Mouse (Mus musculus) thymus, postnatal 10 days (tissue): ENCODE results near the gene Tbl1x.

Source experiments
- DNase-seq, 2 experiments: peaks; one replicate each; pipeline ENCODE4 v3.0.0; 2021; ENCODE audit warnings: low spot score in 2 of 2

The Tbl1x gene

DNA sequence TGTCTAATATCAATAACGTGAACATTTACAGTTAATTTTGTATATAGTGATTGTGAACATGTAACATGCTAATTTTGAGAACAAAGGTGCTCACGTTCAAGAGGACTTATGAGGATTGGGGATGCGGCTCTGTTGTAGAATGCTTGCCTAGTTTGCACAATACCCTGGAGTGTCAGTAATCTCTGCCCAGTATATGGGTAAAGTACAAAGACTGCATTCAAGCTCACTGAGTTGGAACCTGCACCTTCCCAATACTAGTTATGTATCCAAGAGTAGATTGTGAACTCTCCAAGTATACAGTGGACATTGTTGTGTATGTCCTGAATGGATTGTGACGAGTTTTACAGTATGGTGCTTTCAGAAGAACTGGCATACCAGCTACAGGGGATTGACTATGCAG is 33.7 kb downstream of the Tbl1x start:
- DNase-seq = no peak

DNA sequence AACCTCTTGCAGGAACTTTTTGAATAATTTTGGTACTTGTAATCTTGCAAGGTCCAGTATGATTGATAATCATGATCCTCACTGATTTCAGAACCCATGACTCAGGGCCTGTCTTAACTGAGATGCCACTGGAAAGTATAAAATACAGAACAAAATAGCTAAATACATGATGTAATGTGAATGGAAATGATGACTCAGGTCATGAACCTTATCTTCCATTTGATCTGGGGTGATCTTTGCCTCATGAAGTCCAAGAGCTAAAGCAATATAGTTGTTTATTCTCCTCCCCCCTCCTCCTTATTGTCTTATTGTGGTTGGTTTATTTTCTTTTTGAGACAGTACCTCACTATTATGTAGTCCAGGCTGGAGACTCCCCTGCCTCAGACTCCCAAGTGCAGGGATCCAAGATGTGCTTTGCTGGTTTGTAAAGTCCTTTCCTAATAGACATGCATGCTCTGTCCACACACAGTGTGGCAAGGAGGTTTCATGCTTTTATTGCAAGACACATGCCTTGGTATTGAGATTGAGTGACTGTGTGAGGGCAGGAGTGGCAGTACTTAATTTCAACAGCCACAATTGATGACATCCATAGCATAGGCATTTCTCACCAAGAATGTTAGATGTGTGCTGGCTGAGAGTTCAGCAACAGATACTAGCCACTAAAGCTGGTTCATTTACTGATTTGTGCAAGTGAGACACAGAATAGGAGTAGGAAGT is 34.7 kb downstream of the Tbl1x start:
- no peak for DNase-seq

DNA sequence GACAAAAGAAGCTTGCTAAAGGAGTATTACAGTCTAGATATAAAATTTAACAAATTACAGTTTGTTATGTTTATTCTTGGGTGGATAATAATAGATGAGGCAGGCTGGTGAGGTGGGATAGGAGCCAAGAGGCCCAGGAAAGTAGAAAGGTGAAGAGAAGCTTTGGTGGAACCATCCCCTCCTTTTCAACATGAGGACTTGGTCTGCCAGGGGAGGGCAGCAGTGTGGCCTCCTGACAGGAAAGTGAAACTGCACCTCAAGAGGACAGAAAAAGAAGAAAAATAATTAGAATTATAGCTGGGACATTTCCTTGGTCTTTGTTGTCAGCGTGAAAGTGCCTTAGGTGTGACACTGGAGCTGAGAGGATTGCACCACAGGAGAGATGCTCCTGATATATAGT is 35.6 kb downstream of the Tbl1x start:
- no peak for DNase-seq

DNA sequence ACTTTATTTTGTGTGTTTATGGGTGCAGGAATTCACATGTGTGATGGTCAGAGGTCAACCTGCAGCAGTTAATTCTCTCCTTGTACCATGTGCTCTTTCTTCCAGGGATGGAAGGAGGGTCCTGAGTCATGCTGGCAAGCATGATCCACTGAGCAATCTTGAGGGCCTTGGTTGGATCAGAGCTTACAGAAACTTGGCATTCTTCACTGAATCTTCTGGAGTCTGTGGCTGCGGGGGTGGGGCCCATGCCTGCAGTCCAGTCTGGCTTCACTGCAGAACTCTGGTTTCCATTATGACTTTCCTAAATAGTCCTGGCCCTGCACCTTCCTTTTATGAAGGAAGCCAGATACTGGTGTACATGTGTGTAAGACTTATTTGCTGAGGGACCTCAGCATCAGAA is 38.1 kb downstream of the Tbl1x start:
- DNase-seq = no peak

DNA sequence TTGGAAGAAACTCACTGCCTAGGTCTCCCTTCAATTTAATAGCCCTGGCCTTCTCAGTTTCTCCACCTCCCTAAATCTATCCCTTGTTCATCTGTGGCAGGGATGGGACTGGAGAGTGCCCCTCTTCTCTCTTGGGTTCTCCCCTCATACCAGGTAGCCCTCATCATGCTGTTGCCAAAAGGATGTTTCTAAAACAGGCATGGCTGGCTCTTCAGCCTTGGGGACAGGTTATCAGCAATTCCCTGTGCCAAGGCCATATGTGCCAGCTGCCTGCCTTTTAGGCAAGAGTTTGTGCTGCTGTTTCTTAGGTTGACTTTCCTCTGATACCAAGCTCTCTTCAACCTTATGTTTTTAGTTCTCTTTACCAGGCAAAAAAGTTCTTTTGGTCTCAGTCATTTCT is 39.6 kb downstream of the Tbl1x start:
- DNase-seq = no peak

DNA sequence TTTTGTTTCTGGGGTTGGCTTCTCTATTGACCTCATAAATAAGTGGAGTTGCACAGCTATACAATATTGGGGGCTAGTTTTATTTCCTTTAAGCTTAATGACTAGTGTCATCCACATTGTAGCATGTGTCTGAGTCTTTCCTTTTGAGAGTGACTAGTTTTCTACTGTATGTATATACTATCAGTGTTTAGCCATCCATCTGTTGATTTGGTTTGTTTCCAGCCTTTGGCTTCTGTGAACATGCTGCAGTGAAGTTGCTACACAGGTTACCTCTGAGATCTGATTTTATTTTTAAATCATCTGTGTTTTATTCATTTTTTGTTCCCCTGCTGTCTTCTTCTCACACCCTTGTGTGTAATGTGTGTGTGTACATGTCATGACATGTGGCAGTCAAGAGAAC is 40.5 kb downstream of the Tbl1x start:
- DNase-seq = no peak

DNA sequence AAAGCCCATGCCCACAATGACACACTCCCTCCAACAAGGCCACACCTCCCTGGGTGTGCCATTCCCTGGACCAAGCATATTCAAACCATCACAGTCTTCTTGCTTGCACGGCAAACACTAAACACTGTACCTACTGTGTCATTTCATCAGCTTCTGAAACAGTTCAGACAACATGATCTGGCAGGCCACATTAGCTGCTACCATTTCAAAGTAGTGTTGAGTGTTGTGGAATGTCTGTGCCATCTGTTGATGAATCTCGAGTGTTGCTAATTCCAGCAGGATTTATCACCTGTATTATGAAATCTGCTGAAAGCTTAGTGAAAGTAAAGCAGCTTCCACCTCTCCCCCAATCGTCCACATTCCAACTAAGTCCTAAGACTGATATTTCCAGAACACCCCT is 41.3 kb downstream of the Tbl1x start:
- DNase-seq = no peak

DNA sequence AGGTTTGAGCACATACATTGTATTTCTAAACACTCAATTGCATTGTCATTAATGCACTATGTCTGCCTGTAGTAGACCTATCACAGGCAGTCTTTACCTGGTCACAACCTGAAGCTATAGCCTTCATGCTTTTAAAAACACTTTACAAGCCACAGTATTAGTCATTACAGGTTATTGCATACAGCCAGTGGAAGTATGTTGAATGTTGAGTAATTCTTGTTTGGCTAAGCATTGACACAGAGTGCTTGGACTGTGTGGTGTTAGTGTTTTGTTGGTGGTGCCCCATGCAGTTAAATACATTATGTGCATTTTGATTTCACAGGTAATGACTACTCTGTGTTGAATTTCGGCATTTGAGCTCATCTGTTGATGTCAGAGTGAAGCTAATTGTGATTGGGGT is 45.2 kb downstream of the Tbl1x start:
- DNase-seq = no peak

DNA sequence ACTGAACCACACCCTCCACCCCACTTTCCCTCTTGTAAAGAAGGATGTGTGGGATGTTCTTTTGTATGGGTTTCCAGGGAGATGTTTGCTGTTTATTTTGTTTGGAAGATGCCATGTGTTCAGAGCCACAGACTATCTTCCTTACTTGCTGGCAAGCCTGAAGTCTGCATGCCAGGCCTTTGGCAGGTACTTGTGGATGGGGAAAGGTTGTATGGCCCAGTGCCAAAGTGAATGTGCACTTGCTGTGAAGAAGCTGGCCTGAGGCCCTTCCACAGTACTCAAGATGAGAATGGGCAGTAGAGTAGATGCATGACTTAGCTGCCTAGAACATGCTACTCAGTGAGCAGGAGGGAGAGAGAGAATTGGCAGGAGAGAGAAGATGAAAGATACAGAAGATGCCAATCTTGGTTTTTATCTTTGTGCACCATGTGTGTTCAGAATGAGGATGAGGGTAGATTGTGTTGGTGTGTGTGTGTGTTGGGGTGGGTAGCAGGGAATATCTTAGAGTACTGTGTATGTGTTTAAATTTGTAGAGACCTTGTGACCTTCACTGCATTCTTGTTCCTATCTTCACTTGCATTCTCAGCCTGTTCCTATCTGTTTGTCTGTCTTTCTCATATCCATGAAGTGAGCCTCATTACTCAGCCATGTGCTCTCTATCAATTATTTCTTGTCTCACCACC is 48.5 kb downstream of the Tbl1x start:
- DNase-seq = no peak

DNA sequence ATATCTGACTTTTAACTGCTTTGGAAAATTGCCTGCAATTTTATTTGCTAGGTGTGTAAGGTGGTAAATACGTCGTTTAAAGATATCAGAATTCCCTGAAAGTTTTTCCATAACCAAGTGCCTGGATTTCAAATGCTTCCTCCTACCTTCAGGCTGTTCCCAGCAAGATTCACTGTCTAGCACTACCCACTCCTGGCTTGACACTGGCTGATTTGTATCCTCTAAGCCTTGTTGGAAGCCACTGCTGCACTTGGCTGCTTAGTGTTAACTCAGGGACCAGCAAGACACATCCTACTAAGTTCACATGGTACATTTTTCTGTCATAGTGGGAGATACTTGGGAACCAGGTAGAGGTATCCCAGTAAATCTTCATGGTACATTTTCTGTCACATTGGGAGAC is 52.8 kb downstream of the Tbl1x start:
- no peak for DNase-seq

DNA sequence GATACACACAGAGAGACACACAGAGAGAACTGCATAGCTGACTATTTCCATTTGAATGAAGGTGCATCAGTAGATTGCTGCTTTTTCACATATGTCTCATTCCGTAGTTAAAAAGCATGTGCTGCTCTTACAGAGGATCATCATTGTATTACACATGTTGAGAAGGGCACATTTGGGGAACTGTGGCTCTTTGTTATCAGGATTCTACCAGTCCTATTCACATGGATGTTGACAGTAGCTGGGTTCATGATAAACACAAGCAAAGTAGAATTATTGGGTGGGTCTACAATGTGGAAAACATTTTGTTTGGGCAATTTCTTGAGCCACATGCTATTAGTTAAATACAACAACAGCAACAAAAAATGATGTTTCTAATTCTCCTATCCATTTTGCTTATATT is 55.9 kb downstream of the Tbl1x start:
- no peak for DNase-seq

DNA sequence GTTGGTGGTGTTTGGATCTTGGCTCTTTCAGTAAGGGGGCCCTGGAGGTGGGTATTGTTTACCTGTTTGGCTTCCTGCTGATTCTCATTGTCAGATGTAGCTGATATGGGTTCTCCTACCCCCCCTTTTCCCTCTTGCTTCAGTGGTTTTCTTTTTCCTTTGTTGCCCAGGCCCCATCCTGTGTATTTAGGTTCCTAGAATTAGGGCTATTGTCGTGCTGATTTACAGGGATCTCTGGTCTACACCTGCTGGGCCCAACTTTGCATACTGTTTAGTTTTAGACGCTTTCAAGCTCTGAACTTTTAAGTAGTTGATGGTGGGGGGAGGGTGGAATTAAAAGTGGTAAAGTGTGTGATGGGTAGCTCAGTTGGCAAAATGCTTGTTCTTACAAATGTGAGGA is 57.2 kb downstream of the Tbl1x start:
- no peak for DNase-seq

DNA sequence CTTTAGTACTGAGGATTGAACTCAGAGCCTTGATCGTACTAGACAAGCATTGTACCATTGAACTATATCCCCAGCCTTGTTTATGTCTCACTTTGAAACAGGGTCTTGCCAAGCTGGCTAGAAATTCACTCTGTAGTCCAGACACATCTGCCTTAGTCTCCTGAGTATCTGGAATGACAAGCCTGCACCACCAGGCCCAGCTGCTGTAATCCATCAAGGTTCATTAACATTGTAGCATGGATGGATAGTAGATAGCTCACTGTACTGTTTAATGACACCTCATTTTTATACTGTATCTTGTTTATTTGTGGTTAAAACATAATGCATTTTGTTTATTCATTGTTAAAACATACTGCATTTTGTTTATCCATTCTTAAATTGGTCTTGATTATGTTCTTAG is 62.9 kb downstream of the Tbl1x start:
- DNase-seq = no peak

DNA sequence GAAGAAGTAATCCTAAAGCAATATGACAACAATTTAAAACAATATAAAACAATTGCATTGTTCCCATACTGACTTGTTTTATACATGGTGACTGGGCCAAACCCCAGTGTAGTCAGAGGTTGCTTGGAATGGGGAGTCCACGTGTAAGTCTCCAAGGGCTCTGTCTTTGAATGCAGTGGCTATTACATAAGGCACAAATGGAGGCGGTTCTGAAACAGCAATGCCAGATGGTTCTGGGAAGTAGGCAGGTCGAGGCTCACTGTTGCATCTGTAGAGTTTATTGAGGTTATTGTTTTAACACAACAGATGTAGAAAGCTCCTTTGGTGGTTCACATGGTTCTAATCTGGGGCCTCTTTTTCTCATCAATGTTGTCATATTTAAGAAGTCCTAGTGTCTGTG is 66.3 kb downstream of the Tbl1x start:
- no peak for DNase-seq

DNA sequence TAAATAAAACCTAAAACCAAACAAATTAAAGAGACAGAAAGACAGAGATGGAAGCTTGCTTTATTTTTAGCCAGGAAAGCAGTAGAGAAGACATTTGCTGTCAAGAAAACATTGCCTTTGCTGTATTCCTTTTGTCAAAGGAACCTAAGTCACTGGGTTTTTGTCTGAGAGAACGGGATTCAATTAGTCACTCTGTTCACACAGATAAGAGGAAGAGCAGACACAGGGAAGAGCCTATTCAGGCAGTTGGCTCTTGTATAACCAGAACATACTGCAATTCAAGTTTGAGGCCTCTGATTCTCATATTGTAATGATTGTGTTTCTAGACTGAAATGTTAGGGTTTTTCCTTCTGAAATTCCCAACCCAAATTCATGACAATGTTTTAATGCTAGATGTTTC is 67.4 kb downstream of the Tbl1x start:
- no peak for DNase-seq

DNA sequence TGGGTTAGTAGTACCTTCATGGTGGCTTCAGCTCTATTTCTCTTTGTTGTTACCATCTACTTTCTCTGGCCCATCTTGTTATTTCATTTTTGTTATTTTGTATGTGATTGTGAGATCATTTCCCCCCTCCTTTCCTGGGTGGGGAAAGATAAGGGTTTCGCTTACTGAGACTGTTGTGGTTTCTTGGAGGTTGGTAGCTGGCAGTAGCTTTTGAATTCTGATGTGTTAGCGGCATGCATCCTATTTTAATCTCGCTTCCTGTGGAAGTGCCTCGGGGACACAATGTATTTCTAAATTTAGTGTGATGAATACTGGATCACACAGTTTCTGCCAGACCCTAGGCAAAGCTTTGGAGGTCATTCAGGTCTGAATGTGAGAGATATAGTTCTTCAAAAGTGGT is 69.2 kb downstream of the Tbl1x start:
- DNase-seq = no peak

DNA sequence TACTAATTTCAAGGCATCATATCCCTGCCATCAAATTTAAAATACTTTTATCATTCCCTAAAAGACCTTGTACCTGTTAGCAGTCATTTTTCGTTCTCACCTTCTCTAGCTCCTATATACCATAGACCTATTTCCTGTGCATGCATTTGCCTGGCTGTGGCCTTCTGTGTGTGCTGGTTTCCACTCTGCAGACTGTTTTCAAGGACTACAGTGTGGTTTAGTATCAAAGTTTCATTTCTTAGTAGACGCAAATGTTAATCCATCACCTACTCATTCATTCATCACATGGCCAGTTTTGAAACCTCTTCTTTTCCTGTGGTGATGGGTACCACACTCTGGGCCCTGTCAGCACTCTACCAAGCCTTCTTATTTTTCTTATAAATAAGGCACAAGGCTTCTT is 75.2 kb downstream of the Tbl1x start:
- no peak for DNase-seq

DNA sequence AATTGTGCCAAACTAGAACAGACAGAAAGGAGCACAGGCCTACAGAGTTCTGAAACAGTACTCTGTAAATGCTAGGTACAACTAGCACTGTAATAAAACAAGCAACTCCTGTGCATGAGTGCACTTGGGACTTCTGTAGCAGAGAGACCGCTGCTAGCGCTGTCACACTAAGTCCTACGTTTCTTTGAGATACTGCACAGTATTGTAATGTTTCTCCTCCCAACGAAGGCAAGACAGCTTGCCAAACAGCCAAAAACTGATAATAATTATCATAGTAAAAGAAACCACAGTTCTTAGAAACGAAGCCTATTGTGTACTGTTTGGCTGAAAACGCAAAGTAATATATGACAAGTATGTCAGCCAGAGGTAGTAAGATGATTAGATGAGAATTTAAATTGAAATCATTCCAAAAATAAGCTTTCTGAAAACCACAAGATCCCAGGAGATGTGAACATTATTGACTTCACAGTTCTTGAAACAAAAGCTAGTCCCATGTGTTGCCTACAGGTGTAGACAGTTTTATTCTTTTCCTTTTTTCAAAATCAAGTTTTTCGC is 83.9 kb downstream of the Tbl1x start:
- no peak for DNase-seq

DNA sequence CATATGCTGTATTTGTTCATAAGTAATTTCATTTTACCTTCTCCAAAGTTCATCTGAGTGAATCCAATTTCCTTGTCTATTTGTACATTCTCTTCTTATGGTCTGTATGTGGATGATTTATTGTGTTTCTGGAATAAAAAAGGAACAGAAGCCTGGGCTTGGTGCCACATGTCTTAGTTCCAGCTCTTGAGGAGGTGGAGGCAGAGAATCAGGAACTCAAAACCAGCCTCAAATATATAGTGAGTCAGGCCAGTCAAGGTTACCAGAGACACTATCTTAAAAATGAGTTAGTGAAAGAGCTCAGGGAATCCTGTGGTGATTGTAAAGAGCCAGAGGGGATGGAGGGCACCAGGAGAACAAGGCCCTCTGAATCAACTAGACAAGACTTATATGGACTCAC is 86.9 kb downstream of the Tbl1x start:
- no peak for DNase-seq

DNA sequence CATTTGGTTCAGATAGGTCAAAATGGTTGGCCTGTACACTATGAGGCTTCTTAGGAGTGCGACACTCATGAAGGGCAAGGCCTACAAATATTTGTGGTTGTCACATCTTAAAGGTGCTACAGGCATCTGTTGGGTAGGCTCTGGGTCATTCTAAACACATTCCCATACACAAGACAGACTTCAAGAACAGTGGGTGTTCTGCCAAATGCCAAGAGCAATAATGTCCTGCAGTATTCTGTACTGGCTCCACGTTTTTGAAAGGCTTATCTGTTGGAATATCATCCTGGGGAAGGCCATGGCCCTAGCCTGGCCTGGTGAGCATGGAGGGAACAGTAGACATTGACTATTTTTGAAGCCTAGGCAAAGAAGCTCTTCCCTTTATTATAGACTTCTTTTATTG is 87.9 kb downstream of the Tbl1x start:
- DNase-seq = no peak

DNA sequence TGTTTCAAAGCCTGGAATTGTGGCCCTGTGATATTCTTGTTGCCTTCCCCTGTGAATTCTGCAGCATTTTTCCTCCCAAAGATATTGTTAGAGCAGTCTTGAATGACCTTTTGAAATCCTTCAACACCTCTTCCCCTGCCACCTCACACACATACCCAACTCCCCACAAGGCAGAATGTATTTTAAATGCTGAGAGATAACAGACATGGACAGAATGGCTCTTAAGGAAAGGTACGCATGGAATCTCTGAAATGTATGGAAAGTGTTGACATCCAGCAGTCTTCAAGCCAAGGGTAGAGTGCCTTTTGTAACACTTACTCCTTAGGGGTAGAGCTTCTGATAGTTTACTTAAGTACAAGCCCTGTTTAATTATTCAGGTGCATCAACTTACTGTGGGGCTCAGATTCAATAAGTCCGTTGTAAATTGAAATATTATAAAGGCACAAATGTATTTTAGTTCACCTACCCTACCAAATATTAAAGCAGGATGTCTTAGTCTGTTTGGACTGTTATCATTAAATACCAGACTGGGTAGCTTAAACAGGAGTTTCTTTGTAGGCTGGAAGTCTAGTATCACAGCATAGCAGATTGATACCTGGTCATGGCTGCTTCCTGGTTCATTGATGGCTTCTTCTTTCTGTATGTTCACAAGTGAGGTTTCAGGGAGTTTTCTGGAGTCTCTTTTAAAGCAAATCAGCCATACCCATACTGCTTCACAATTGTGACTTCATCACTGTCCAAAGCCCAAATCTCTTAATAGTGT is 92.9 kb downstream of the Tbl1x start:
- no peak for DNase-seq

DNA sequence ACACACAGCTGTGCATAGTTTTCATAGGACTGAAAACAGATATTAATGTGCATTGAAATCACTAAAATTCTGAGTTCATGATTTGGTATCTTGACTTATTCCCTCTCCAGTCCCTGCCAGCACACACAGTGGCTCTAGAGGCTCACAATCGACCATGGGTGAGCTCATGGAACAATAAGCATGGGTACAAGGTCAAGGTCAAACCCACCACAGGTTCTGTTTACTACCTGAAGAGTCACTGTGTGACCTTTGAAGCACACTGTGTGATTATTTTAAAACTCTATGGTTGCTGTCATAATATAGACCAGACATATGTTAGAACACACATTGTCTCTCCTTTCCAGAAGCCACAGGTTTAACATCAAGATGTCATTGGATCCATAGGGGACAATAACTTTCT is 96.7 kb downstream of the Tbl1x start:
- no peak for DNase-seq
